Mouse (Mus musculus) lung, embryonic 14.5 days (tissue): ENCODE measurements at regions not wholly inside any gene's neighbourhood (a gene's known extent, or its start where the extent isn't known, plus 50 kb on each side); places are given as distances from the start of the nearest gene placed in this dataset.

Experiments used
- ATAC-seq: fragments of 200-750 bp; cut with Nextera tagmentation; 2 replicates; pipeline ENCODE4 v1.8.0; 2017; ENCODE audit warnings: mild to moderate bottlenecking, moderate TSS enrichment, moderate library complexity; ENCODE audit not compliant: insufficient read depth
- DNase-seq: peaks from one replicate; pipeline ENCODE4 v3.0.0-alpha.2; 2015
- H3K27ac ChIP-seq: fragments of 300-500 bp; sonication (generic); 2 replicates; pipeline ENCODE4 v1.5.1; 2014; ENCODE audit warnings: low read depth, mild to moderate bottlenecking, moderate library complexity
- H3K27me3 ChIP-seq: fragments of 300-500 bp; sonication (generic); 2 replicates; pipeline ENCODE4 v1.6.1; 2014; ENCODE audit warnings: low read length, control low read depth; ENCODE audit not compliant: insufficient read depth
- H3K36me3 ChIP-seq: fragments of 300-500 bp; sonication (generic); 2 replicates; pipeline ENCODE4 v1.6.1; 2014; ENCODE audit warnings: control low read depth; ENCODE audit not compliant: insufficient read depth
- H3K4me1 ChIP-seq: fragments of 300-500 bp; sonication (generic); 2 replicates; pipeline ENCODE4 v1.6.1; 2014; ENCODE audit warnings: antibody characterized with exemption, control low read depth; ENCODE audit not compliant: insufficient read depth
- H3K4me2 ChIP-seq: fragments of 300-500 bp; sonication (generic); 2 replicates; pipeline ENCODE4 v1.6.1; 2014; ENCODE audit warnings: mild to moderate bottlenecking
- H3K4me3 ChIP-seq: fragments of 300-500 bp; sonication (generic); 2 replicates; pipeline ENCODE4 v1.5.1; 2014; ENCODE audit warnings: low read depth, low read length
- H3K9ac ChIP-seq: fragments of 300-500 bp; sonication (generic); 2 replicates; pipeline ENCODE4 v1.6.1; 2014
- H3K9me3 ChIP-seq: fragments of 300-500 bp; sonication (generic); 2 replicates; pipeline ENCODE4 v1.6.1; 2016; ENCODE audit warnings: low read depth, low read length, control low read depth
- CTCF ChIP-seq: IDR thresholded peaks from 2 replicates; pipeline ENCODE4 v1.5.1; 2016; ENCODE audit warnings: antibody characterized with exemption, low read depth
- WGBS: fragments of 180-500 bp; shearing (Covaris S2); extraction: QIAGEN DNeasy Blood & Tissue Kit; methylation state at CpG from one replicate; pipeline ENCODE4 v1.1.7; 2014; 5-methylcytosine and 5-hydroxymethylcytosine counted together

GRCm38 (mm10) chr9:47444752-47445151 lies 85.2 kb upstream of the Cadm1 start:
- no peaks in the 10 kb centered on the region for H3K27me3 ChIP-seq
- DNase-seq (no peak), ATAC-seq (no peak)
- no peak overlapping the region for H3K4me3 ChIP-seq
- no peak for TF ChIP-seq CTCF
- no peak overlapping the region for H3K9ac ChIP-seq
- no peaks in the 10 kb centered on the region for H3K4me1 ChIP-seq
- no peak overlapping the region for H3K27ac ChIP-seq
- no peaks in the 10 kb centered on the region for H3K9me3 ChIP-seq
- no peaks in the 10 kb centered on the region for H3K36me3 ChIP-seq
- no peak overlapping the region for H3K4me2 ChIP-seq
- 33% methylated on average over 1 of the region's 1 CpGs for WGBS

GRCm38 (mm10) chr9:47445332-47445731 lies 84.6 kb upstream of the Cadm1 start:
- no peaks in the 10 kb centered on the region for H3K36me3 ChIP-seq
- WGBS = 62% methylated on average over 6 of the region's 6 CpGs
- no peak overlapping the region for H3K4me3 ChIP-seq
- no peaks in the 10 kb centered on the region for H3K27me3 ChIP-seq
- no peaks in the 10 kb centered on the region for H3K9me3 ChIP-seq
- H3K27ac ChIP-seq = no peak overlapping the region
- no peak for TF ChIP-seq CTCF
- H3K4me2 ChIP-seq = no peak overlapping the region
- no peaks in the 10 kb centered on the region for H3K4me1 ChIP-seq
- no peak for ATAC-seq
- no peak for DNase-seq
- H3K9ac ChIP-seq = no peak overlapping the region

- Histone ChIP-seq H3K27ac (no peak overlapping the region), H3K27me3 (no peaks in the 10 kb centered on the region), H3K9ac (no peak overlapping the region), H3K4me3 (no peak overlapping the region), H3K4me2 (no peak overlapping the region), H3K4me1 (no peaks in the 10 kb centered on the region), H3K36me3 (no peaks in the 10 kb centered on the region), H3K9me3 (no peaks in the 10 kb centered on the region)
- DNase-seq (no peak), ATAC-seq (no peak)
- TF ChIP-seq CTCF = no peak
- 73% methylated on average over 4 of the region's 4 CpGs for WGBS
Measured at GRCm38 (mm10) chr9:47452752-47453151, 77.2 kb upstream of the Cadm1 start.

- Histone ChIP-seq H3K36me3 (no peaks in the 10 kb centered on the region), H3K4me2 (no peak overlapping the region), H3K9me3 (no peaks in the 10 kb centered on the region), H3K27me3 (no peaks in the 10 kb centered on the region), H3K27ac (no peak overlapping the region), H3K4me3 (no peak overlapping the region), H3K9ac (no peak overlapping the region), H3K4me1 (no peaks in the 10 kb centered on the region)
- 47% methylated on average over 15 of the region's 15 CpGs for WGBS
- ATAC-seq (no peak), DNase-seq (no peak)
- no peak for TF ChIP-seq CTCF
Measured at GRCm38 (mm10) chr9:47458721-47459418, 71.1 kb upstream of the Cadm1 start.

GRCm38 (mm10) chr9:47459461-47460049 lies 70.4 kb upstream of the Cadm1 start:
- DNase-seq (no peak), ATAC-seq (no peak)
- Histone ChIP-seq H3K9me3 (no peaks in the 10 kb centered on the region), H3K27ac (no peak overlapping the region), H3K4me2 (no peak overlapping the region), H3K4me1 (no peaks in the 10 kb centered on the region), H3K9ac (no peak overlapping the region), H3K36me3 (no peaks in the 10 kb centered on the region), H3K27me3 (no peaks in the 10 kb centered on the region), H3K4me3 (no peak overlapping the region)
- 85% methylated on average over 8 of the region's 8 CpGs for WGBS
- no peak for TF ChIP-seq CTCF

GRCm38 (mm10) chr9:47460241-47460640 lies 69.7 kb upstream of the Cadm1 start:
- Histone ChIP-seq H3K27ac (no peak overlapping the region), H3K4me2 (no peak overlapping the region), H3K36me3 (no peaks in the 10 kb centered on the region), H3K9ac (no peak overlapping the region), H3K4me1 (no peaks in the 10 kb centered on the region), H3K4me3 (no peak overlapping the region), H3K9me3 (no peaks in the 10 kb centered on the region), H3K27me3 (no peaks in the 10 kb centered on the region)
- WGBS = 80% methylated on average over 15 of the region's 15 CpGs
- TF ChIP-seq CTCF = no peak
- no peak for ATAC-seq
- DNase-seq = no peak

- no peaks in the 10 kb centered on the region for H3K36me3 ChIP-seq
- H3K4me2 ChIP-seq = no peak overlapping the region
- no peak for DNase-seq
- H3K27ac ChIP-seq = no peak overlapping the region
- ATAC-seq = no peak
- no peaks in the 10 kb centered on the region for H3K27me3 ChIP-seq
- no peak overlapping the region for H3K9ac ChIP-seq
- H3K9me3 ChIP-seq = no peaks in the 10 kb centered on the region
- no peak overlapping the region for H3K4me3 ChIP-seq
- no peak for TF ChIP-seq CTCF
- WGBS = 86% methylated on average over 3 of the region's 3 CpGs
- no peaks in the 10 kb centered on the region for H3K4me1 ChIP-seq
Measured at GRCm38 (mm10) chr9:47461915-47462314, 68.1 kb upstream of the Cadm1 start.

GRCm38 (mm10) chr9:47466767-47467166 lies 63.2 kb upstream of the Cadm1 start:
- Histone ChIP-seq H3K27me3 (no peaks in the 10 kb centered on the region), H3K36me3 (no peaks in the 10 kb centered on the region), H3K4me3 (no peak overlapping the region), H3K9ac (no peak overlapping the region), H3K27ac (no peak overlapping the region), H3K4me2 (no peak overlapping the region), H3K9me3 (no peaks in the 10 kb centered on the region), H3K4me1 (no peaks in the 10 kb centered on the region)
- ATAC-seq (no peak), DNase-seq (no peak)
- no peak for TF ChIP-seq CTCF
- WGBS = 90% methylated on average over 3 of the region's 3 CpGs
